Mouse (Mus musculus) subcutaneous adipose tissue, adult 2 months (tissue): ENCODE measurements around the gene Cdkn1a. TPM values are rescaled to one million over a fixed set of nuclear protein-coding genes. Genes with fewer than 3 reads are reported as not detected.

Experiments used
- polyA plus RNA-seq: library from polyadenylated mRNA; depleted of rRNA; stranded (reverse); fragments of >200 nt; gene quantifications from 2 replicates; pipeline ENCODE4 v1.2.3, GENCODE M21; 2012; ENCODE audit warnings: low replicate concordance; rRNA removed

Cdkn1a gene
- 25.4 and 107 TPM in 2 replicates for polyA plus RNA-seq

GRCm38 (mm10) chr17:29090776-29091175, at the start of gene Cdkn1a:
Gene Cdkn1a, plus strand, starts transcription at chr17:29090976.

GRCm38 (mm10) chr17:29113591-29114352, 23.0 kb downstream of the Cdkn1a start, which contains the start of gene Rab44:
Gene Rab44, plus strand, starts transcription at chr17:29114145.

Other genes with a start within 250 kb of the Cdkn1a start
- 0.09 and 0.18 TPM in 2 replicates for gene Pnpla1, start 232.6 kb upstream of the Cdkn1a start, polyA plus RNA-seq
- 0.28 and 0.34 TPM in 2 replicates for gene 4930539E08Rik, start 175.7 kb upstream of the Cdkn1a start, polyA plus RNA-seq
- gene Pxt1, start 147.1 kb upstream of the Cdkn1a start, polyA plus RNA-seq, result 1.0 and 2.9 TPM in 2 replicates
- gene Kctd20, start 139.0 kb upstream of the Cdkn1a start, polyA plus RNA-seq, result 52.1 and 58.4 TPM in 2 replicates
- gene Stk38, start 83.0 kb upstream of the Cdkn1a start, polyA plus RNA-seq, result 84.9 and 111 TPM in 2 replicates
- gene Srsf3, start 58.3 kb upstream of the Cdkn1a start, polyA plus RNA-seq, result 66.3 and 152 TPM in 2 replicates
- 1.1 and 6.9 TPM in 2 replicates for gene Rab44, start 23.2 kb downstream of the Cdkn1a start, polyA plus RNA-seq
- gene Cpne5, start 147.2 kb downstream of the Cdkn1a start, polyA plus RNA-seq, result 0.29 and 25.8 TPM in 2 replicates
- 18.2 and 37.1 TPM in 2 replicates for gene Ppil1, start 173.2 kb downstream of the Cdkn1a start, polyA plus RNA-seq
- gene BC004004, start 177.8 kb downstream of the Cdkn1a start, polyA plus RNA-seq, result 114 and 175 TPM in 2 replicates
- 58.9 and 112 TPM in 2 replicates for gene Pi16, start 226.7 kb downstream of the Cdkn1a start, polyA plus RNA-seq